Comparison of ENCODE assay signal across 11 mouse cellular contexts in genomic region chr5:131956998-131957397, GRCm38 (mm10).
"Had no signal": no experiment of that assay in that cellular context is flagged by ENCODE, and none has a peak within 500 bp of the region (broad histone marks: within the 10 kb centered on the region; RNA-seq: fewer than 3 reads in every experiment).

No protein-coding gene starts in this region.

- H3K9ac ChIP-seq: limb, embryonic 13.5 days; liver, embryonic 14.5 days; midbrain, embryonic 13.5 days had no signal

- ATAC-seq: lung, postnatal 0 days; midbrain, embryonic 13.5 days had no signal

- H3K4me3 ChIP-seq: left cerebral cortex, adult 2 months; limb, embryonic 13.5 days; midbrain, embryonic 13.5 days had no signal

- DNase-seq: kidney, postnatal 10 days; kidney, postnatal 4 days; lung, adult 2 months; lung, postnatal 36 days; thymus, adult 18-20 months; thymus, postnatal 25 days had no signal

- H3K27ac ChIP-seq: left cerebral cortex, adult 2 months; limb, embryonic 13.5 days; liver, embryonic 14.5 days; midbrain, embryonic 13.5 days had no signal

- H3K36me3 ChIP-seq: midbrain, embryonic 13.5 days had no signal

- H3K9me3 ChIP-seq: limb, embryonic 13.5 days had no signal

- H3K4me2 ChIP-seq: limb, embryonic 13.5 days; midbrain, embryonic 13.5 days had no signal

- H3K27me3 ChIP-seq: limb, embryonic 13.5 days; midbrain, embryonic 13.5 days had no signal
